Mouse (Mus musculus): ENCODE results near the gene Gm47959. TPM values are rescaled to one million over a fixed set of nuclear protein-coding genes. Genes with fewer than 3 reads are reported as not detected.

Gm47959 gene
- polyA plus RNA-seq, 1 experiment: not detected

DNA sequence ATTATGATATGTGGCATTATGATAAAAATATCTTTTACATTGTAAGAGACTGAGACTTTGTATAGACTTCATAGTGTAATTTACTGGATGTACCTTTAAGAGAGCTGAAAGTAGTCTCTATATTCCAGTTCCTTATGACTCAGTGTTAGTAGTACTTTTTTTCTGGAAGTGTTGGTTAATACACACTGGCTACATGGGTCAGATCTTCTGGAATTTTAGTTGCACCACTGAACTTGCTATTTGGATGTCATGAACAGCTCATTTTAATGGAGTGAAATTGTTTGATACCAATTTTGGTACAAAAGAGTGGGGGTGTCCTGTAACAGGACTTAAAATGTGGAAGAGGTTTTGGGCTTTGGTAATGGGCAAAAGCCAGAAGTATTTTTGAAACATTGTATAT is 22.5 kb upstream of the Gm47959 start:
- no peak overlapping the region for H3K4me3 ChIP-seq (replicated peaks; ENCODE audit: control insufficient read depth, low read depth, low read length)
- no peak for TF ChIP-seq POLR2A (IDR thresholded peaks at IDR 0.05; ENCODE audit: borderline replicate concordance, control insufficient read depth, low read depth, low read length)
- no peak for TF ChIP-seq CTCF (IDR thresholded peaks at IDR 0.05; ENCODE audit: control insufficient read depth, insufficient read depth, low read length)
- no peak overlapping the region for H3K27ac ChIP-seq (ENCODE audit: control insufficient read depth, insufficient read depth, low read depth, low read length, poor library complexity)
- no peaks in the 10 kb centered on the region for H3K4me1 ChIP-seq (ENCODE audit: control insufficient read depth, insufficient read depth, low read length)

DNA sequence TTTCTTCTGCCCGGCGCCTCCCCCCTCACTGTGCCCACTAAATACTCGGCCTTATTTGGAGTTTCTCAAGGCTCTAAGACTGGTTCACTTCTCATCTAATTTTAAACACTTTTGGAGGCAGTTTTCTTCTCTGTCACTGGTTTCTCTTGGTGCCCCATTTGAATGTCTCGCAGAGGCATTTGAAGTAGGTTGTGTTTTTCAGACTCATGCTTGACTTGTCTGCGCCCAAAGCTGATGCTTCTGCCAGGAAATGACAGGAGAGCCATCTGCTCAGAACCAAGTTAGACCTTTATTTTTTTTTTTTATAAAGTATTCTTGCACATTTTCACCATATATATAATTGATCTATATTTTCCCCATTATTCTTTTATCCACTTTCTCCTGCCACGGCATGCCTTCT is 13.6 kb upstream of the Gm47959 start:
- 81% methylated on average over 6 of the region's 6 CpGs for WGBS
- H3K4me3 ChIP-seq (replicated peaks; ENCODE audit: control insufficient read depth, low read depth, low read length): no peak overlapping the region
- no peak overlapping the region for H3K27ac ChIP-seq (ENCODE audit: control insufficient read depth, insufficient read depth, low read depth, low read length, poor library complexity)
- TF ChIP-seq POLR2A (IDR thresholded peaks at IDR 0.05; ENCODE audit: borderline replicate concordance, control insufficient read depth, low read depth, low read length) (no peak), CTCF (IDR thresholded peaks at IDR 0.05; ENCODE audit: control insufficient read depth, insufficient read depth, low read length) (no peak)
- H3K4me1 ChIP-seq (ENCODE audit: control insufficient read depth, insufficient read depth, low read length): no peaks in the 10 kb centered on the region

DNA sequence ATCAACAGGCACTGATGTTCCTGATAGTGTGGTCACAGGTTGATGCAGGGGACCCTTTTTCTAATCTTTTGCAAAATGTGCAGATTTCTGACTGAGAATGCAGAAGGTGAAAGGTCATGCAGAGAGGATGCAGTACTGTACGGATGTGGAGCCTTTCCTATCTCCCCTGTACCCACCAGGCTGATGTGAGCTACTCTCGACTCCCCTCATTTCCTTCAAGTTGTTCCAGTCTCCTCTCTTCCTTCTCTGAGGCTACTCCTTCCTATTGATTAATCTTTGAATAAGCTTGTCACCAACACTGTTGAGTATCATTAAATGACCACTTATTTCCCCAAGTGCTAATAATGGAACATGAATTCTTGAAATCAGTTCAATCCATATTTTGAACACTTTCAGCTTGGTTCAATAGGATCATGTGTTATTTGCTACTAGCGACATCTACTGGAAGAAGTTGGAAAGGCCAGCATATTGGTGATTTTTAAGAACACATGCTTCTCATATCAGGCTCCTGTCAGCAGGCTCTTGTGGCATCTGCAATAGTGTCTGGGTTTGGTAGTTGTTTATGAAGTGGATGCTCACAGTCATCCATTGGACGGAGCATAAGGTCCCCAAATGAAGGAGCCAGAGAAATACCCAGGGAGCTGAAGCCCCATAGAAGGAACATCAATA is 12.7 kb upstream of the Gm47959 start:
- Histone ChIP-seq H3K27ac (ENCODE audit: control insufficient read depth, insufficient read depth, low read depth, low read length, poor library complexity) (no peak overlapping the region), H3K4me3 (replicated peaks; ENCODE audit: control insufficient read depth, low read depth, low read length) (no peak overlapping the region), H3K4me1 (ENCODE audit: control insufficient read depth, insufficient read depth, low read length) (no peaks in the 10 kb centered on the region)
- 29% methylated on average over 4 of the region's 4 CpGs for WGBS
- TF ChIP-seq CTCF (IDR thresholded peaks at IDR 0.05; ENCODE audit: control insufficient read depth, insufficient read depth, low read length) (no peak), POLR2A (IDR thresholded peaks at IDR 0.05; ENCODE audit: borderline replicate concordance, control insufficient read depth, low read depth, low read length) (no peak)

DNA sequence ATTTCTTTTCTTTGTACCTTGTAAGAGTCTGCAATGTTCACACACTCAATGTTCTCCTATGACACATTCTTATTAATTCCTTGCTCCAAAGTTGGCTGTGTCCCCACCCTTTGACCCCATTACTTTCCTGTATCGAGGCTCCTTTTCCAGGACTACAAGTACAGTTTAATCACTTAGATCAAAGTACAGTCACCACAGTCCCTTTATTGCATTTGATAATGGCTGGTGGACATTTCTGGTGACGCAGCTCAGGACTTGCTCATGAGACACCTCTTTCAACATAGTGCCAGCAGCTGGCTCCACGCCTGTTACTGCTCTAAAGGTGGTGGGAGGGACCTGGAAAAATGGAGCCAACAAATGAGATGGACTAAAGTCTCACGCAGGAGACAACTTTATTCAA is 9.3 kb upstream of the Gm47959 start:
- no peak for TF ChIP-seq CTCF (IDR thresholded peaks at IDR 0.05; ENCODE audit: control insufficient read depth, insufficient read depth, low read length)
- Histone ChIP-seq H3K27ac (ENCODE audit: control insufficient read depth, insufficient read depth, low read depth, low read length, poor library complexity) (no peak overlapping the region), H3K4me1 (ENCODE audit: control insufficient read depth, insufficient read depth, low read length) (no peaks in the 10 kb centered on the region), H3K4me3 (replicated peaks; ENCODE audit: control insufficient read depth, low read depth, low read length) (no peak overlapping the region)
- 71% methylated on average over 4 of the region's 4 CpGs for WGBS

DNA sequence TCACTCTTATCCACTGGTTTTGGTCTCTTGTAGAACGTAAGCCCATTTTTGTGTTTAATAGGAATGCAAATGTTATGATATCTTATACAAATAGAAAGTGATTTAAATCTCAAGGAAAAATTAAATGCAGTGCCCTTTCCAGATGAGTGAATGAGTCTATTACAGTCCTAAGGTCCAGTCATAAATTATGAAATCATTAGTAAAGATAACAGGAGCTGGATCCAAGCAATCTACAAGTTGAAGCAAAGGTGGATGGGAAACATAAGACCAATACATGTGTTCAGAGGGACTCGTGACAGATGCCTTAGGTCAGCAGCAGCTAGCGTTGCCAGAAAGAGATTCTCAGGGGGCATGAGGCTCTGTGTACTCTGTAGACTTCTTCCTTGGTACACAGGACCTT is 8.8 kb upstream of the Gm47959 start:
- H3K4me3 ChIP-seq (replicated peaks; ENCODE audit: control insufficient read depth, low read depth, low read length): no peak overlapping the region
- no peak overlapping the region for H3K27ac ChIP-seq (ENCODE audit: control insufficient read depth, insufficient read depth, low read depth, low read length, poor library complexity)
- no peaks in the 10 kb centered on the region for H3K4me1 ChIP-seq (ENCODE audit: control insufficient read depth, insufficient read depth, low read length)
- TF ChIP-seq CTCF (IDR thresholded peaks at IDR 0.05; ENCODE audit: control insufficient read depth, insufficient read depth, low read length) (no peak), POLR2A (IDR thresholded peaks at IDR 0.05; ENCODE audit: borderline replicate concordance, control insufficient read depth, low read depth, low read length) (no peak)
- 73% methylated on average over 3 of the region's 3 CpGs for WGBS

DNA sequence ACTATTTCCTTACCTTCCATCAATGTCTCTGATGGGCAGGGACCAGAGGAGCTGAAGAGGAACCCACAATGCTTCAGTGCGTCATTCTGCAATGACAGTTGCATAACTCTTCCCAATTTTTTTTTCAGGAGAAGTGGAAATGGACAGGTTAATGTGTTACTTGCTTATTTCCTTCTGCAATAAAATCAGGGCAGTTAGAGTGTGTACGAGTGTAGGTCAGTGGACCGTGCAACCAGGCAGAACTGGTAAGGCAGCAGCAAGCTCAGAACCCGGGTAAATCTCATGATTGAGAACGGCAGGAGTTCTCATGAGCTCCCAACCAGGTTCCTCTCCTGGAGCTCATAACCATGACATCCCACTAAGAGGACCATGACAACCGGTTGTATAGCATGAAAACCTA is 8.3 kb upstream of the Gm47959 start:
- TF ChIP-seq CTCF (IDR thresholded peaks at IDR 0.05; ENCODE audit: control insufficient read depth, insufficient read depth, low read length): no peak
- no peak for TF ChIP-seq POLR2A (IDR thresholded peaks at IDR 0.05; ENCODE audit: borderline replicate concordance, control insufficient read depth, low read depth, low read length)
- H3K4me3 ChIP-seq (replicated peaks; ENCODE audit: control insufficient read depth, low read depth, low read length): no peak overlapping the region
- 75% methylated on average over 6 of the region's 6 CpGs for WGBS
- no peaks in the 10 kb centered on the region for H3K4me1 ChIP-seq (ENCODE audit: control insufficient read depth, insufficient read depth, low read length)
- no peak overlapping the region for H3K27ac ChIP-seq (ENCODE audit: control insufficient read depth, insufficient read depth, low read depth, low read length, poor library complexity)

DNA sequence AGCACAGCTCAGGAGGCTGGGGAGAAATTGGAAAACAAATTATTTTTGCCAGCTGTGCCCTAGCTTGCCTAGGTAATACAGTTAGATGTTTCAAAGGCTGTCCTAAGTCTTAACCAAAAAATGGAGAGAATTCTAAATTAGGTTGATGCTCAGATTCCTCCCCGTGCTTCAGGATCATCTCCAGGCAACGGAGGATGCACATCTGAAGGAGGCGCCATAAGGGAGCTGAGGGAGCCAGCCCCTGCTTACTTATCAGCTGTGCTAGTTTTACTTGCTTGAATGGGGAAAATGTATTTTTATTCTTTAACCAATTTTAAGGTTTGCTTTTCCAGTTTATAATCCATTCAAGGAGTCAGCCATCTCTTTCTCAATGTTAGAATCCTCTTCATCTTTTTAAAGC is 6.4 kb upstream of the Gm47959 start:
- Histone ChIP-seq H3K4me3 (replicated peaks; ENCODE audit: control insufficient read depth, low read depth, low read length) (no peak overlapping the region), H3K27ac (ENCODE audit: control insufficient read depth, insufficient read depth, low read depth, low read length, poor library complexity) (no peak overlapping the region), H3K4me1 (ENCODE audit: control insufficient read depth, insufficient read depth, low read length) (no peaks in the 10 kb centered on the region)
- 77% methylated on average over 3 of the region's 3 CpGs for WGBS
- TF ChIP-seq POLR2A (IDR thresholded peaks at IDR 0.05; ENCODE audit: borderline replicate concordance, control insufficient read depth, low read depth, low read length): no peak
- TF ChIP-seq CTCF (IDR thresholded peaks at IDR 0.05; ENCODE audit: control insufficient read depth, insufficient read depth, low read length): no peak

DNA sequence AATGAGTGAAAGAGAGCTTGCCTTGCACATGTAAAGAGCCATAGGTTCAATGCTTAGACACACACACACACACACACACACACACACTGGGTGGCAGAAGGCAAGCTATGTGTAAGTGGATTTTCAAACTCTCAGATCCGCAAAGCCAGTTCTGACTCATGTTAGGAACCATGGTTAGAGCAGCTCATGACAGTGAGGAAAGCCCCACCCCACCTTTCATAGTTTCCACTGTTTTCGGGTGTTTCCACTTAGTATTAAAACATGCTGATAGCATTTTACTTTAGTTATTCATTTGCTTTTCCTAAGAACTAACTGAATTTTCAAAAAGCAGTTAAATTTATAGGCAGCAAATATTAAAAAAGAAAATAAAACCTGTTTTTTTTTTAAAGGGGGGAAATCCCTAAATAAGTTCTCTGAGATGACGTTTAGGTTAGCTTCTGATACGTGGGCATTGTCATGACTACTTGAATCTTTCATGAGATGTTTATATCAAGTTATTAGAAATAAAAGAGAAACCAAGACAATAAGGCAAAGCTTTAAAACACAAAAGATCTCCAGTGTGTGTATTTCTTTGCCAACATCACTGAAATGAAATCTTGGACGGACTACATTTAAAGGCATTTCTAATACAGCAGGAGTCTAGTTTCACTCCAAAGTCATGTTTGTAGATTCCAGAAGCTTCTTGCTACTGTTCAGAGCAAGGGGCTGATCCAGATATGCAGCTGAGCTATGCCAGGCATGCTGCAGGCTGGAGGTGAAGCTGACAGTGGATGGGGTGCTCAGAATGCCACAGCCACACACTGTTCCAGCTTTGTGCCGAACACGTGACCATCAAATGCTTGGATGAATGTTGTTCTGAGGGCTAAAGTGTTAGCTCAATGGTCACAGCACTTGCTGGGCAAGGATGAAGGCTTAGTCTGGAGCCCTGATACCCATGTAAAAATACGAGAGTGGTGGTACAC is 6.2 kb downstream of the Gm47959 start:
- no peak overlapping the region for H3K4me3 ChIP-seq (replicated peaks; ENCODE audit: control insufficient read depth, low read depth, low read length)
- TF ChIP-seq POLR2A (IDR thresholded peaks at IDR 0.05; ENCODE audit: borderline replicate concordance, control insufficient read depth, low read depth, low read length) (no peak), CTCF (IDR thresholded peaks at IDR 0.05; ENCODE audit: control insufficient read depth, insufficient read depth, low read length) (no peak)
- H3K4me1 ChIP-seq (ENCODE audit: control insufficient read depth, insufficient read depth, low read length): no peaks in the 10 kb centered on the region
- no peak overlapping the region for H3K27ac ChIP-seq (ENCODE audit: control insufficient read depth, insufficient read depth, low read depth, low read length, poor library complexity)
- 76% methylated on average over 8 of the region's 8 CpGs for WGBS
